Mouse (Mus musculus) heart, embryonic 15.5 days (tissue): ENCODE data around the gene Tmem87b. TPM values are rescaled to one million over a fixed set of nuclear protein-coding genes. Genes with fewer than 3 reads are reported as not detected.

Experiments used
- ATAC-seq: fragments of 200-750 bp; cut with Nextera tagmentation; replicated peaks from 2 replicates; pipeline ENCODE4 v1.8.0; 2017; ENCODE audit warnings: low read depth, moderate TSS enrichment; ENCODE audit not compliant: insufficient number of reproducible peaks, insufficient read depth, low FRiP score
- H3K27ac ChIP-seq: fragments of 300-500 bp; sonication (generic); 2 replicates; pipeline ENCODE4 v1.5.1; 2015; ENCODE audit warnings: mild to moderate bottlenecking, inconsistent platforms
- H3K27me3 ChIP-seq: fragments of 300-500 bp; sonication (generic); 2 replicates; pipeline ENCODE4 v1.6.1; 2015; ENCODE audit warnings: inconsistent platforms
- H3K36me3 ChIP-seq: fragments of 300-500 bp; sonication (generic); 2 replicates; pipeline ENCODE4 v1.6.1; 2015; ENCODE audit warnings: mild to moderate bottlenecking, inconsistent platforms
- H3K4me1 ChIP-seq: fragments of 300-500 bp; sonication (generic); replicated peaks from 2 replicates; pipeline ENCODE4 v1.6.1; 2015; ENCODE audit warnings: inconsistent platforms
- H3K4me2 ChIP-seq: fragments of 300-500 bp; sonication (generic); 2 replicates; pipeline ENCODE4 v1.6.1; 2015; ENCODE audit warnings: inconsistent platforms, mild to moderate bottlenecking, moderate library complexity
- H3K4me3 ChIP-seq: fragments of 300-500 bp; sonication (generic); 2 replicates; pipeline ENCODE4 v1.5.1; 2015; ENCODE audit warnings: mild to moderate bottlenecking, inconsistent platforms
- H3K9ac ChIP-seq: fragments of 300-500 bp; sonication (generic); 2 replicates; pipeline ENCODE4 v1.6.1; 2015; ENCODE audit warnings: mild to moderate bottlenecking, inconsistent platforms
- H3K9me3 ChIP-seq: fragments of 300-500 bp; sonication (generic); replicated peaks from 2 replicates; pipeline ENCODE4 v1.6.1; 2016; ENCODE audit warnings: inconsistent platforms
- WGBS: fragments of 180-500 bp; shearing (Covaris S2); methylation state at CpG from one replicate; pipeline ENCODE4 v1.1.7; 2015; ENCODE audit warnings: mixed read lengths; 5-methylcytosine and 5-hydroxymethylcytosine counted together
- polyA plus RNA-seq: library from polyadenylated mRNA; unstranded; fragments of >200 nt; fragmentation: Nextera tagmentation; extraction: Ambion mirVana; gene quantifications from 2 replicates; pipeline ENCODE4 v1.2.1, GENCODE M21; 2015

Gene Tmem87b
- polyA plus RNA-seq, 1 experiment from 2014 or later = 26.4 TPM

DNA sequence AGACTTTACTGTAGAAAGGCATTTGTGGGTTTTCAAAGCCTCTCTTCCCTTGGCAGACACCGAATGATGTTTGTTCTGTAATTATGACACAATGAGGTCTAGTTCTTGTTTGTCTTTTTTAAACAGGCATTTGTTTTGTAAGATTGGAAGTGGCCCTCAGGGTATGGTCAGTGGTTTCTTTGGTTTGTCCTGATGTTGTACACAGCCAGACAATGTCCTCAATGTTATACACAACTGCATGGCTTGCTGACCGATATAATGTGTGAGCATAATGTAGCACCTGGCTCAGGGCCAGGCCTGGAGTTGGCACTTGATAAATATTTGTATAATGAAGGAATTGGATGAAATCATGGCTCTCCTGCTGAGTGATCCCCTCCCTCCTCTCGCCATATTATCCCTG, 41.9 kb downstream of the Tmem87b start:
- WGBS = 69% methylated on average over 3 of the region's 3 CpGs
- Histone ChIP-seq H3K9me3 (no peaks in the 10 kb centered on the region), H3K36me3 (no peaks in the 10 kb centered on the region), H3K4me3 (no peak overlapping the region), H3K4me2 (no peak overlapping the region), H3K27me3 (peaks cover 11% of the 10 kb centered on the region), H3K9ac (no peak overlapping the region), H3K4me1 (peaks cover 9% of the 10 kb centered on the region), H3K27ac (no peak overlapping the region)
- ATAC-seq = no peak

DNA sequence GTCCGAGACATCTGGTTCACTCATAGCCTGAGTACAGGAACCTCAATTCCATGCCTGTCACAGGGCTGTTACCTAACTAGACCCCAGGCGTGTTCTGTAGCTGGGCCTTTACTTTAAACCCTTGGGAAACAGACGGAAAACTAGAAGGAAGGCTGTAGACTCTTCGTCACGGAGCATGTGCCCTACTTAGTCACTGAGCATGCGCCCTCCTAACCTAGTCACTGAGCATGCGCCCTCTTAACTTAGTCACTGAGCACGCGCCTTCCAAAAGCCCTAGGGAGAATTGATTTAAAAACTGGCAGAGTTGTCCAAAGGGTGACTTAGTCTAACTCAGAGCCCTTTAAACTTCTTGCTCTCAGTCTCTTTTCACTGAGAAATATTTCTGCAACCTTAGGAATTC, 44.7 kb downstream of the Tmem87b start, which contains the start of gene Fbln7:
Gene Fbln7, plus strand, starts transcription at position 346 of the 400 bp plus-strand sequence.
- Histone ChIP-seq H3K4me3 (peak within 1 kb of the TSS; percentile 56), H3K36me3 (no peaks in the 10 kb centered on the region), H3K4me2 (peak within 1 kb of the TSS; percentile 95), H3K4me1 (peaks cover 9% of the 10 kb centered on the region), H3K9ac (peak within 1 kb of the TSS; percentile 46), H3K27me3 (peaks cover 25% of the 10 kb centered on the region), H3K27ac (no peak within 1 kb of the TSS), H3K9me3 (no peaks in the 10 kb centered on the region)
- 91% methylated on average over 9 of the region's 9 CpGs for WGBS
- no peak for ATAC-seq

DNA sequence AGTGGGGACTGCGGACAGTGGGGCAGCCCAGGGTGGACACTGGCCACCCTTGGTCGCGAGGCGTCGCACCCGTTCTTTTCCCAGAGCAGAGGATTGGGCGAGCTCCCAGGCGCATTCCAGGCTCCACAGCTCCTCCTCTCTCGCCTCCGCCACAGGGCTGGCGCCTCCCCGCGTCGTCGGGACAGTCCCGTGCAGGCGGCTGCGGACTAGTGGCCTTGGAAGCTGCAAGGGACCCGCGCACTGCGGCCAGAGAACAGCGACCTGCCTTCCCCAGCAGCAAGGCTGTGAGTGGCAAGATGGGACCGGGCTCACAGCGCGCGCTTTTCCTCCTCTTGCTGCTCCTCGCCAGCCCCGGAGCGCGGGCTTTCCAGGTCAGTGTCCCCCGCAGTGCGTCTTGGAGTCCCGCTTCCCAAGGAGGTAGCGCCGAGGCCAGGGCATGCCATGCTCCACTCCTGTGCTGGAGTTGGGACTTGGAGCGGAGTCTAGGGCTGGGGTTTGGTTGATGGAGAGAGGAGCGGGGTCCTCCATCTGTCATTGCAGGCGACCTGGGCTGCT, 45.9 kb downstream of the Tmem87b start:
- Histone ChIP-seq H3K4me2 (peak overlapping the region; percentile 95), H3K27ac (no peak overlapping the region), H3K9ac (peak overlapping the region; percentile 46), H3K27me3 (peaks cover 25% of the 10 kb centered on the region), H3K4me1 (peaks cover 9% of the 10 kb centered on the region), H3K4me3 (peak overlapping the region; percentile 56), H3K9me3 (no peaks in the 10 kb centered on the region), H3K36me3 (no peaks in the 10 kb centered on the region)
- under 1% methylated on average over 37 of the region's 38 CpGs for WGBS
- peak; percentile 81 for ATAC-seq

DNA sequence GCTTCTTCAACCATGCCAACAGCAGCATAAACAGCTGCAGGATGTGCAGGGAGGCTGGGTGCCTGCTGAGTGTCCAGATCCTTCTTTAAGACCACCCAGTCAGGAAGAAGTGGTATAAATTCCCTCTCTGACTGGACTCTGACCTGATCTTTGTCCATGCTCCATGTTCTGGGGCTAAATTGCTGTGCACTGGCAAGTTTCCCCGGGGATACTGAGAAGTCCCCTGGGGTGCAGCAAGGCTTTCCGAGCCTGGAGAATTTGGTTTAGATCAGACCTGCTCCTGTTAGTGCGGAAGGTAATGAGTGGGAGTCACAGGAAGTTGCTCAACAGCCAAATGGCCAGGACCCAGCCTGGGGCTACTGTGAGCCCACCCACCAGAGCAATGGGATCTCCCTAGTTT, 47.1 kb downstream of the Tmem87b start:
- no peaks in the 10 kb centered on the region for H3K9me3 ChIP-seq
- ATAC-seq = no peak
- H3K27me3 ChIP-seq = peaks cover 25% of the 10 kb centered on the region
- H3K4me1 ChIP-seq = peaks cover 9% of the 10 kb centered on the region
- no peak overlapping the region for H3K9ac ChIP-seq
- H3K4me3 ChIP-seq = no peak overlapping the region
- H3K36me3 ChIP-seq = no peaks in the 10 kb centered on the region
- 31% methylated on average over 3 of the region's 3 CpGs for WGBS
- no peak overlapping the region for H3K27ac ChIP-seq
- no peak overlapping the region for H3K4me2 ChIP-seq

DNA sequence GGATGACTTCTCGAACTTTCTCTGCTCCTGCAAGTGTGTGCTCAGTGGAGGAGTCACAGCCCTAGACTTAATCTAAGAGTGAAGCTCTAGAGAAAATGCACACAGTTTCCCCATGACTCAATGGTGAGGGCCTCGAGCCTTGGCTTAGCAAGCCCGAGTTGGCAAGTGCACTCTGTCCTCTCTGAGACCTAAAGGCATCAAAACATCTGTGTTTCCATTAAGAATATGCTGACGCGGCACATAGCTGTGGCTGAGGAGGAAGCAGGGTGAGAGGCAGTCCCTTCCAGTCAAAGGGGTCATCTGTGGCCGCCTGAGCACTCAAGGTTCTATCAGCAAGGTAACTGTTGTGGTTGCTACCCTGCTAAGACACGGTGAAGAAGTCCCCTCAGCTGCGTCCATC, 53.7 kb downstream of the Tmem87b start:
- no peaks in the 10 kb centered on the region for H3K27me3 ChIP-seq
- no peaks in the 10 kb centered on the region for H3K9me3 ChIP-seq
- no peak for ATAC-seq
- H3K36me3 ChIP-seq = no peaks in the 10 kb centered on the region
- H3K4me3 ChIP-seq = no peak overlapping the region
- H3K4me1 ChIP-seq = no peaks in the 10 kb centered on the region
- H3K27ac ChIP-seq = no peak overlapping the region
- WGBS = 61% methylated on average over 8 of the region's 8 CpGs
- no peak overlapping the region for H3K9ac ChIP-seq
- H3K4me2 ChIP-seq = no peak overlapping the region

DNA sequence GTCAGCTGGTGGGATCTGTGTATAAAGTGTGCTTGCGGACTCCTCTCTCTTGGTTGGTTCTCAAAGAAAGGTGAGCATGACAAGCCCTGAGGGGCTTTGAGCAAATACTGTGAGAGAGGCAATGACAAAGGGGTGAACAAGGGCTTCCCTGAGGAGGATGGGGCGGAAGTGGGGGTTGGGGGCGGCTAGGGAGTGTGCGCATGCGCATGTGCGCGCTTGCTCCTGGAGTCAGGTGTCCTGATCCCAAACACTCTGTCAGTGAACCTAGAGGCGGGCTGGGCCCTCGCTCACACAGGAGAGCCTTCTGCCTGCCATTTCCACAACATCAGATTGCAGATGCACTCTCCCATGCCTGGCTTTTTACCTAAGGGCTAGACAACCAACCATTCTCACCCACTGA, 54.3 kb downstream of the Tmem87b start:
- WGBS = 84% methylated on average over 9 of the region's 9 CpGs
- Histone ChIP-seq H3K9me3 (no peaks in the 10 kb centered on the region), H3K4me1 (no peaks in the 10 kb centered on the region), H3K4me3 (no peak overlapping the region), H3K9ac (no peak overlapping the region), H3K36me3 (no peaks in the 10 kb centered on the region), H3K4me2 (no peak overlapping the region), H3K27me3 (no peaks in the 10 kb centered on the region), H3K27ac (no peak overlapping the region)
- ATAC-seq = no peak

DNA sequence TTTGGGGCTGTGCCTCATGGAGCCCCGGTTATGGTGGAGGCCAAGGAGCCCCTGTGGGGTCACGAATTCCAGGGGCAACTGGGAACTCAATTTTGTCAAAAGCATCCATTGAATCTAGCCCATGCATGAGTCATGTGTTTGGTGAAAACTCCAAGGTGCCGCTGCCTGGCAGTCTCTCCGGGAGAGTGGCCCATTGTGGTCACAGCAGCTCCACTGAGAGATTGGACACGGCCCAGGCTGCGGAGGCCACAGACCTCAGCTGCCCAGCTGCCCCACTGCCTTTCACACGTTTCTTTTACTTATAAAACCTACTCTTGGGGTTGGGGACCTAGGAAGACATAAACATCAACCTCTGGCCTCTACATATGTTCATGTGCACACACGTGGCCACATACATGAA, 57.6 kb downstream of the Tmem87b start:
- H3K27ac ChIP-seq = no peak overlapping the region
- no peaks in the 10 kb centered on the region for H3K36me3 ChIP-seq
- 80% methylated on average over 8 of the region's 8 CpGs for WGBS
- H3K9me3 ChIP-seq = no peaks in the 10 kb centered on the region
- no peak overlapping the region for H3K9ac ChIP-seq
- H3K4me2 ChIP-seq = no peak overlapping the region
- no peaks in the 10 kb centered on the region for H3K27me3 ChIP-seq
- ATAC-seq = no peak
- H3K4me3 ChIP-seq = no peak overlapping the region
- no peaks in the 10 kb centered on the region for H3K4me1 ChIP-seq

DNA sequence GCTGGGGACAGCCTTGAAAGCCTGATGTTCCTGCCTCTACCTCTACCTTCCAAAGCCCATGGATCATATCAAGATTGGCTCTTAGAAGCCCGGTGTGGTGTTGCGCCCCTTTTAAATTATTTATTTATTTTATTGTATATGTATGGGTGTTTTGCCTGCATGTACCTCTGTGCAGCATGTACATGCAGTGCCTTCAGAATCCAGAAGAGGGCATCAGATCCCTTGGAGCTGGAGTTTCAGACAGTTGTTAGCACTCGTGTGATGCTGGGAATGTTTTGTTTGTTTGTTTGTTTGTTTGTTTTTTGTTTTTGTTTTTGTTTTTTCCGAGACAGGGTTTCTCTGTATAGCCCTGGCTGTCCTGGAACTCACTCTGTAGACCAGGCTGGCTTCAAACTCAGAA, 63.3 kb downstream of the Tmem87b start:
- no peak overlapping the region for H3K4me3 ChIP-seq

DNA sequence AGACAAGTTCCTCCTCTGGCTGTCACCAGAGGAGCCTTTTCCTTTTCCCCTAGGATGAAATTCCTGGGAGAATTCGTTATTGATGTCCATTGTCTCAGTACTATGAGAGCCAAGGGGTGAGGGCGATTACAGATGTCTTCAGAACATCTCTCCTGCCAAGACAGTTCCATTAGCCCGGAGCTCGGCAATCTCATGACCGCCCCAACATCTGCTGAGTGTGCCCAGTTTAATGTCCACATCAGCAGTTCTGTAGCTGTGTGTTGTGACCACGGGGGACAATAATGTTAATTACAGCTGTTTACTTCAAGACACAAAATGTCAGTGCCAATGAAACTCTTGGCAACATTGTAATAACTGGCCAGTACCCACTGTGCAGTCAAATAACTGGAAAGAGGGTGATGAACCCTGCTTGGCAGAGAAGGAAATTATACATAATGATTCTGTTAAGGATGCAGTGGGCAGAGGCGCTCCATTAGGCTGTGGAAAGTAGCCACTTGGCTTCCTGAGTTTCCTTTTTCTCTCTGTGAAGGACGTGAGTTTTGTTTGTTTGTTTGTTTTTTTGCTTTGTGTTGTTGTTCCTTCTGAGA, 67.4 kb downstream of the Tmem87b start:
- H3K9ac ChIP-seq = no peak overlapping the region
- no peak overlapping the region for H3K4me2 ChIP-seq
- H3K9me3 ChIP-seq = no peaks in the 10 kb centered on the region
- no peak for ATAC-seq
- H3K27me3 ChIP-seq = no peaks in the 10 kb centered on the region
- 75% methylated on average over 8 of the region's 8 CpGs for WGBS
- 0 out of 2 replicates have a peak, but pooled peaks cover 4% of the 10 kb centered on the region for H3K4me1 ChIP-seq
- H3K4me3 ChIP-seq = no peak overlapping the region
- no peak overlapping the region for H3K27ac ChIP-seq
- H3K36me3 ChIP-seq = no peaks in the 10 kb centered on the region

More for the DNA sequence above, 63.3 kb downstream of the Tmem87b start:
- WGBS = 63% methylated on average over 4 of the region's 4 CpGs
- no peak overlapping the region for H3K27ac ChIP-seq
- no peaks in the 10 kb centered on the region for H3K4me1 ChIP-seq
- no peaks in the 10 kb centered on the region for H3K36me3 ChIP-seq
- ATAC-seq = no peak
- H3K27me3 ChIP-seq = no peaks in the 10 kb centered on the region
- no peak overlapping the region for H3K4me2 ChIP-seq
- H3K9ac ChIP-seq = no peak overlapping the region
- H3K9me3 ChIP-seq = no peaks in the 10 kb centered on the region

DNA sequence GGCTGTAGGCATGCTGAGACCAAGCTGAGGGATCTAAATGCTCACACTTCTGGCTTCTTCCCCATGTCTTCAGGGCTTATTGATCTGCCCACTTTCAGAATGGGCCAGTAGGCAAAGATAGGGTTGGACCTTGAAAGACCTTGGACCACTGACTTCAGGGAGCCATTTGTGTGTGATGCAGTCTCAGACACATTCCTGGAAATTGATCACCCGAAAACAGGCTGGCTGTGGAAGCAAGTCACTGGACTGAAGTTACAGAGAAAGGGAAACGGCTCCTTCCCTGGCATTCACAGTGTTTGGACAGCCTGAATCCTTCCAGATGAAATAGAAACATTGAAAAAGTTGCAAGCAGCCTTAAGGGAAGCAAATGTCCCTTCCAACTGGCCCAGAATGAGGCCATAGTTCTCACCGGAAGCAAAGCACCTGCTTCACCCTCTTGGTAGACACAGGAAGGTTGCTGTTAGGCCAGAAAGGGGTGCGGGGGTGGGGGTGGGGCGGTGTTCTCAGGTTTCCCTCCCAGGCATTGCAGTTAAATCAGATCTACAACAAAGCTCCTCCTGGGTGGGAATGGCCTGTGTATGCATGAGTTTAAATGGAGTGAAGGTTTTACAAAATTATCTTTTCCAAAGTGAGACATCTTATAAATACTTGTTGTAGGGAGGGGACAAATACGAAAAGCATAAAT, 70.1 kb downstream of the Tmem87b start:
- H3K9ac ChIP-seq = no peak overlapping the region
- no peak overlapping the region for H3K4me3 ChIP-seq
- H3K4me2 ChIP-seq = no peak overlapping the region
- no peak overlapping the region for H3K27ac ChIP-seq
- WGBS = 57% methylated on average over 6 of the region's 6 CpGs
- H3K4me1 ChIP-seq = peaks cover 9% of the 10 kb centered on the region; the same call in 1 of the 2 replicates
- H3K36me3 ChIP-seq = no peaks in the 10 kb centered on the region
- no peaks in the 10 kb centered on the region for H3K27me3 ChIP-seq
- no peak for ATAC-seq
- no peaks in the 10 kb centered on the region for H3K9me3 ChIP-seq

DNA sequence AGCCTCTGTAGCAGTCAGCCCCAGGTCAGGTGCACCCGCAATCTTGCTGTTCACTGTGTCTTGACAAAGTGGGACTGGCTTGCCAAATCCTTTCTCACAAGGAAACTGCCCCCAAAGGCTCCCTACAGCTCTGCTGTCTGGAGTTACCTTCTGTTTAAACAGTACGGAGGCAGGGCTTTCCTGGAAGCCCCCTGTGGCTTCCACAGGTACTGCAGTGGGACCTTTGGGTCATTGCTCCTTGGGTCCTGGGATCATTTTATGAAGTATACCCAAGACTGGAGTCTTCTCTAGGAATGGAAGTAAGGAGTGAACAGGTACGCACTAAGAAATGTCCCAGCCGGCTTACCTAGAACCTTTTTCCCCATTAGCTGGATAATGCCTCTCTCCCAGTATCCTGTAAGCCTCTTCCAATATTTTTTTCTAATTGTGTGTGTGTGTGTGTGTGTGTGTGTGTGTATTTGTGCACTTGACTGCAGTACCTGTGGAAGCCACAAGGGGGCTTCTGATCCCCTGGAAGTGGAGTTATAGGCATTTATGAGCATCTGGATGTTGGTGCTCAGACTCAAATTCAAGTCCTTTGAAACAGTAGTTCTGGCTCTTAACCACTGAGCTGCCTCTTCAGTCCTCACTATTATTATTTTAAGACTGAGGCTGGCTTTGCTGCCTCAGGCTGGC, 72.9 kb downstream of the Tmem87b start:
- no peak for ATAC-seq
- peaks cover 9% of the 10 kb centered on the region; the same call in 1 of the 2 replicates for H3K4me1 ChIP-seq
- 85% methylated on average over 4 of the region's 4 CpGs for WGBS
- H3K36me3 ChIP-seq = no peaks in the 10 kb centered on the region
- H3K9me3 ChIP-seq = no peaks in the 10 kb centered on the region
- H3K4me3 ChIP-seq = no peak overlapping the region
- H3K27me3 ChIP-seq = no peaks in the 10 kb centered on the region
- no peak overlapping the region for H3K4me2 ChIP-seq
- H3K27ac ChIP-seq = no peak overlapping the region
- H3K9ac ChIP-seq = no peak overlapping the region
